Mouse (Mus musculus) ES-E14 (cell line): ENCODE results near the gene Agbl5.

ENCODE experiments used
- CHD2 ChIP-seq: IDR thresholded peaks from 2 replicates; pipeline ENCODE4 v1.6.1; 2014; ENCODE audit warnings: mild to moderate bottlenecking, low read depth, low read length, inconsistent platforms
- HCFC1 ChIP-seq: IDR thresholded peaks from 2 replicates; pipeline ENCODE4 v1.6.1; 2012; ENCODE audit warnings: low read length, inconsistent platforms, borderline replicate concordance; ENCODE audit not compliant: insufficient read depth
- MAFK ChIP-seq: IDR thresholded peaks from 2 replicates; pipeline ENCODE4 v1.6.1; 2014; ENCODE audit warnings: mild to moderate bottlenecking, low read depth, low read length, inconsistent platforms; ENCODE audit not compliant: insufficient read depth
- ZC3H11A ChIP-seq: IDR thresholded peaks from 2 replicates; pipeline ENCODE4 v1.6.1; 2012; ENCODE audit warnings: low read depth, mild to moderate bottlenecking, inconsistent platforms, low read length, borderline replicate concordance

DNA sequence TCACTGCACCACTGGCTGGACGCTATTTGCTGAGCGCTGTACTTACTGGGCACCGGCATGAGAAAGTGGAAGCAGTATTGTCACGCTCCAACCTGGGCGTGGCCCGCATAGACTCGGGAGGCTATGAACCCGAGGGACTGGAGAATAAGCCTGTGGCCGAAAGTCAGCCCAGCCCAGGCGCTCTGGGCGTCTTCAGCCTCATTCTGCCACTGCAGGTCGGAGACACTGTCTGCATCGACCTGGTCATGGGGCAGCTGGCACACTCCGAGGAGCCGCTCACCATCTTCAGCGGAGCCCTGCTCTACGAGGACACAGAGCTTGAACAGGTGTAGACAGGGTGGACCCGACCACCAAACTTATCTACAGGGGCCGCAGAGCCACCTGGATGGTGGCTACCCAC, 32.1 kb downstream of the Agbl5 start:
- TF ChIP-seq ZC3H11A, result no peak
- no peak for TF ChIP-seq MAFK
- no peak for TF ChIP-seq HCFC1
- TF ChIP-seq CHD2, result no peak
